Mouse (Mus musculus) heart, embryonic 16.5 days (tissue): ENCODE measurements around the gene Gpr146. TPM values are rescaled to one million over a fixed set of nuclear protein-coding genes. Genes with fewer than 3 reads are reported as not detected.

ENCODE experiments used
- ATAC-seq: fragments of 200-750 bp; cut with Nextera tagmentation; replicated peaks from 2 replicates; pipeline ENCODE4 v1.8.0; 2017; ENCODE audit warnings: moderate number of reproducible peaks; ENCODE audit not compliant: insufficient read depth, low FRiP score; ENCODE audit errors: extremely low read depth
- H3K27ac ChIP-seq: fragments of 300-500 bp; sonication (generic); 2 replicates; pipeline ENCODE4 v1.5.1; 2014; ENCODE audit warnings: mild to moderate bottlenecking, low read length, control low read depth, moderate library complexity
- H3K27me3 ChIP-seq: fragments of 300-500 bp; sonication (generic); 2 replicates; pipeline ENCODE4 v1.6.1; 2014; ENCODE audit warnings: low read length, mixed read lengths; ENCODE audit not compliant: control insufficient read depth, insufficient read depth
- H3K36me3 ChIP-seq: fragments of 300-500 bp; sonication (generic); 2 replicates; pipeline ENCODE4 v1.6.1; 2014; ENCODE audit not compliant: control insufficient read depth, insufficient read depth
- H3K4me1 ChIP-seq: fragments of 300-500 bp; sonication (generic); 2 replicates; pipeline ENCODE4 v1.6.1; 2014; ENCODE audit warnings: low read length, mixed read lengths; ENCODE audit not compliant: control insufficient read depth, insufficient read depth
- H3K4me2 ChIP-seq: fragments of 300-500 bp; sonication (generic); 2 replicates; pipeline ENCODE4 v1.6.1; 2014; ENCODE audit warnings: low read depth, mild to moderate bottlenecking, control low read depth, low read length
- H3K4me3 ChIP-seq: fragments of 300-500 bp; sonication (generic); 2 replicates; pipeline ENCODE4 v1.5.1; 2014; ENCODE audit warnings: mild to moderate bottlenecking, control low read depth, low read length
- H3K9ac ChIP-seq: fragments of 300-500 bp; sonication (generic); 2 replicates; pipeline ENCODE4 v1.6.1; 2014; ENCODE audit warnings: low read length, control low read depth
- H3K9me3 ChIP-seq: fragments of 300-500 bp; sonication (generic); replicated peaks from 2 replicates; pipeline ENCODE4 v1.6.1; 2016; ENCODE audit warnings: low read length; ENCODE audit not compliant: control insufficient read depth
- WGBS: fragments of 180-500 bp; shearing (Covaris S2); extraction: QIAGEN DNeasy Blood & Tissue Kit; methylation state at CpG from one replicate; pipeline ENCODE4 v1.1.7; 2014; 5-methylcytosine and 5-hydroxymethylcytosine counted together
- polyA plus RNA-seq: library from polyadenylated mRNA; unstranded; fragments of >200 nt; fragmentation: Nextera tagmentation; extraction: Ambion mirVana; gene quantifications from 2 replicates; pipeline ENCODE4 v1.2.1, GENCODE M21; 2015

The Gpr146 gene
- polyA plus RNA-seq, 1 experiment from 2014 or later = 17.1 TPM

DNA sequence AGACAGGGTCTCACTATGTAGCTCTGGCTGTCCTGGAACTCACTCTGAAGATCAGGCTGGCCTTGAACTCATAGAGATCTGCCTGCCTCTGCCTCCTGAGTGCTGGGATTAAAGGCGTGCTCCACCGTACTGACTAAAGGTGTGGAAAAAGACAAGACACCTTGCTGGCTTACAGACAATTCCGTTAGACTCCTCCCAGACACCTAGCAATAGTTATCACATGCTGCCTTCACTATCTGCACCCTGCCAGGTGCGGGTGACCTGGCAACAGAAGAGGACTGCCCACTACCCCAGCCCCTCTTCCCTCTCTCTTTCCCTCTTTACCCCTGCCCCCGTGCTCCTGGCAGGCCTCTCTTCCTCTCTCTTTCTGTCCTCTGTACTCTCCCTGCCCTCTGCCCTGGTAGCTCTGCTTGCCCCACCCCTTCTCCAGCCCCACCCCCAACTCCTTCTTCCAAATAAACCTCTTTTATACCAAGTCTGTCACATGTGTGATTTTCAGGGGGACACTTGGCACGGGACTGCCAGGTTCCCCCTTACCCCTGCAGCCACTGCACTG lies 3.5 kb upstream of the Gpr146 start:
- H3K27ac ChIP-seq = no peak overlapping the region
- no peak overlapping the region for H3K4me2 ChIP-seq
- peaks cover 43% of the 10 kb centered on the region for H3K4me1 ChIP-seq
- no peaks in the 10 kb centered on the region for H3K27me3 ChIP-seq
- H3K9ac ChIP-seq = no peak overlapping the region
- H3K4me3 ChIP-seq = no peak overlapping the region
- no peak for ATAC-seq
- H3K9me3 ChIP-seq = no peaks in the 10 kb centered on the region
- H3K36me3 ChIP-seq = no peaks in the 10 kb centered on the region
- 75% methylated on average over 6 of the region's 6 CpGs for WGBS

DNA sequence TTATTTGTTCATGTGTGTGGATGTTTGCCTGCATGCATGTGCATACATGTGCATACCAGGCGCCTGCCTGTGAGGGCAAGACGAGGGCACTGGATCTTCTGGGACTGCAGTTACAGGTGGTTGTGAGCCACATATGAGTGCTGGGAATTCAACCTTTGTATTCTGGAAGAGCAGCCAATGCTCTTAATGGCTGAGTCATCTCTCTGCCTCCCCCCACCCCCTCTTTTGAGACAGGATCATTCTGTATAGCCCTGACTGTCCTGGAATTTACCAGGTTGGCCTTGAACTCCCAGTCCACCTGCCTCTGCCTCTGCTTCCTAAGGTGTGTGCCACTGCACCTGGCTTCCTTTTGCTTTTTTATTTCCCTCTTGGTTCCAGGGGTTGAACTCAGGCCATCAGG lies 2.7 kb upstream of the Gpr146 start:
- no peaks in the 10 kb centered on the region for H3K9me3 ChIP-seq
- ATAC-seq = no peak
- H3K9ac ChIP-seq = no peak overlapping the region
- H3K4me1 ChIP-seq = peaks cover 52% of the 10 kb centered on the region
- no peak overlapping the region for H3K4me2 ChIP-seq
- H3K27me3 ChIP-seq = no peaks in the 10 kb centered on the region
- 91% methylated on average over 2 of the region's 2 CpGs for WGBS
- H3K4me3 ChIP-seq = no peak overlapping the region
- no peak overlapping the region for H3K27ac ChIP-seq
- H3K36me3 ChIP-seq = no peaks in the 10 kb centered on the region

- Histone ChIP-seq H3K4me3 (no peak overlapping the region), H3K36me3 (no peaks in the 10 kb centered on the region), H3K27me3 (no peaks in the 10 kb centered on the region), H3K9me3 (no peaks in the 10 kb centered on the region), H3K4me2 (peak overlapping the region; percentile 70), H3K4me1 (peaks cover 54% of the 10 kb centered on the region), H3K9ac (peak overlapping the region; percentile 37), H3K27ac (peak overlapping the region; percentile 96)
- ATAC-seq = no peak
- WGBS = 57% methylated on average over 7 of the region's 7 CpGs
Observed at GRCm38 (mm10) chr5:139378271-139378556, 717 bp downstream of the Gpr146 start.

DNA sequence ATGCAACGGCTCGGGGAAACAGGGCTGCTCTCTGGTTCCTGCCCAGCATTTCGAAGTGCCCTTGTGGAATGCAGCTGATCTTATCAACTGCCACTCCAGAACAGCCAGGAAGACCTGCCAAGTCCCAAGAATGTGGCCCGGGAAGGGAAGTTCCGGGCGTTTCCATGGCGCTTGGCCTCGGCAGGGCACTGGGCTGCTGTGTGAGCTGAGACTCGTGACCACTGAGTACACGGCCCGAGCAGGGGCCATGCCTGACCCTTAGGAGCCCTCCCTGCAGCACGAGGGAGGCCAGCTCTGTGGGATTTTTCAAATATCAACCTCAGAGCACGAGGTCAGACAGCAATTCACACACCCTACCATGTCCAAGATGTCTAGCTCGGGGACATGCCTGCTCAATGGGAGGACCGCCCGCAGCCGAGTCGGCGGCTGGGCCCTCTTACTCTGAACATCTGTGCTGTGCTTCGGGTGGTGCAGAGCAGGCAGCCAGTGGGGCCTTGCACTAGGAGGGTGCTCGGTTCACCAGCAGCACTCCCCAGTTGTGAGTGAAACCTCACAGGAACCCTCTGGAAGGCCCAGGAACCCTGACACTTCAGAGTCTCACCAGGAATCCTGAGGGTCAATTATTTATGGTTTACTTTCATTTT lies 1.6 kb downstream of the Gpr146 start:
- ATAC-seq = peak; percentile 46
- 9% methylated on average over 21 of the region's 21 CpGs for WGBS

GRCm38 (mm10) chr5:139379771-139380384 lies 2.4 kb downstream of the Gpr146 start:
- Histone ChIP-seq H3K9me3 (no peaks in the 10 kb centered on the region), H3K27me3 (no peaks in the 10 kb centered on the region), H3K9ac (peak overlapping the region; percentile 59), H3K4me3 (peak overlapping the region; percentile 71), H3K36me3 (no peaks in the 10 kb centered on the region), H3K4me1 (peaks cover 70% of the 10 kb centered on the region), H3K27ac (peak overlapping the region; percentile 96), H3K4me2 (peak overlapping the region; percentile 70)
- 15% methylated on average over 8 of the region's 8 CpGs for WGBS
- no peak for ATAC-seq

More for the DNA sequence above, 1.6 kb downstream of the Gpr146 start:
- Histone ChIP-seq H3K9ac (peak overlapping the region; percentile 59), H3K27me3 (no peaks in the 10 kb centered on the region), H3K4me1 (peaks cover 63% of the 10 kb centered on the region), H3K4me2 (peak overlapping the region; percentile 70), H3K4me3 (peak overlapping the region; percentile 71), H3K9me3 (no peaks in the 10 kb centered on the region), H3K27ac (peak overlapping the region; percentile 96), H3K36me3 (no peaks in the 10 kb centered on the region)

DNA sequence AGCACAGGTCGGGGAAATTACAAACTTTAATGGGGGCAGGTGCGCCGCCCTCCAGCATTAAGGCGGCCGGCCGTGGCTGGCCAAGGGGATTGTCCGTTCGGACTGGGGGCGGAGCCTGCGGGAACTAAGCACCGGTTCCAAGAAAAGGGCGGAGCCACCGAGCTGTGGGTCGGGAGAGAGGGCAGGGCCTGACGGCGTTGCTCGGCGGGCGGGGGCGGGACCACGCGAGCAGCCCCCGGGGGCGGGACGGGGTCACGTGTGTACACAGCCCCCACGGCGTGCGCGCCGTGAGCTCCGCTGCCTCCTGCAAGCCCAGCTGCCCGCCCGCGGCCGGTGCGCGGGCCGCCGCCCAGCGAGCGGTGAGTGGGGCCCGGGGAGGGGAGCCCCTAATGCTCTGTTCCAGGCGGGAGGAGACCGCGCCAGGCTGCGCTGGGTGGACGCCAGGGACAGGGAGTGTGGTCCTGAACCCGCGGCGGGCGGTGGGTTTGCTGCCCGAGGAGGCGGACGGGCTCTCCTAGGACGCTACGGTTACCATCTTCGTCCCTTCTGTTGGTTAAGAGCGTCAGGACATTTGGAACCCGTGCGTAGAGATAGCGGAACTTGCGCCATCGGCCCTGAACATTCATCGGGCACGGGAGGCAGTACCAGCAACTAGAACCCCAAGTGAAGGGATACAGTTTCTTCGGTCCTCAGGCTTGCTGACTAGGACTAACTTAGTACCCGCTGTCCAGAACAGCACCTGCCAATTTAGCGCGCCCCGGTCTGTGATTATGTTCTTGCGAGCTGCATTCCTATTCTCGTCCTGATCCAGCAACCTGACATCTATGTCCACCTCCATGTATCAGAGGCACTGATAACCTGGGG lies 3.1 kb downstream of the Gpr146 start:
- 1% methylated on average over 72 of the region's 73 CpGs for WGBS

GRCm38 (mm10) chr5:139381586-139382513 lies 4.4 kb downstream of the Gpr146 start:
- H3K4me2 ChIP-seq = peak overlapping the region; percentile 70
- peak overlapping the region; percentile 97 for H3K27ac ChIP-seq
- 53% methylated on average over 18 of the region's 18 CpGs for WGBS
- H3K9ac ChIP-seq = peak overlapping the region; percentile 82
- ATAC-seq = no peak
- H3K9me3 ChIP-seq = no peaks in the 10 kb centered on the region
- H3K36me3 ChIP-seq = no peaks in the 10 kb centered on the region
- no peaks in the 10 kb centered on the region for H3K27me3 ChIP-seq
- H3K4me1 ChIP-seq = peaks cover 76% of the 10 kb centered on the region
- peak overlapping the region; percentile 71 for H3K4me3 ChIP-seq

More for the DNA sequence above, 3.1 kb downstream of the Gpr146 start:
- no peaks in the 10 kb centered on the region for H3K27me3 ChIP-seq
- no peaks in the 10 kb centered on the region for H3K9me3 ChIP-seq
- no peaks in the 10 kb centered on the region for H3K36me3 ChIP-seq
- H3K4me3 ChIP-seq = peak overlapping the region; percentile 71
- peak overlapping the region; percentile 70 for H3K4me2 ChIP-seq
- H3K9ac ChIP-seq = peak overlapping the region; percentile 82
- peak overlapping the region; percentile 96 for H3K27ac ChIP-seq
- peaks cover 75% of the 10 kb centered on the region for H3K4me1 ChIP-seq
- ATAC-seq = peak; percentile 76

DNA sequence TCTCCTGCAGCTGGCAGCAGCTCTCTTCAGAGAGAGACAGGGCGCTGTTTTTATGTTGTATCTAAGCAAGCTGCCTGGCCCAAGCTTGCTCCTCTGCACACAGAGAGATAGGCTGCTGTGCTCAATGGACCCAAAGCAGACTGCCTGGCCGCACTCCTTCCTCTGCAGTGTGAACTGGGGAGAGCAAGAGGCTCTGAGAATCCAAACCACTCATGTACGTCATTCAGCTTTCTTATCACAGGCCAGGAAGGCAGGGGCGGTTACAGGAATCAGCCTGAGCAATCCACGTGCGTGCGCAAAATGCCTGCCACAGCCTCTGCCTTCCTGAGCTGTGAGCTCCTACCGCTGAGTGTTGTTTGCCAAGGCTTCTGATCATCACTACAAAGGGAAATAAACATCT lies 5.3 kb downstream of the Gpr146 start:
- WGBS = 15% methylated on average over 8 of the region's 8 CpGs
- Histone ChIP-seq H3K4me1 (peaks cover 71% of the 10 kb centered on the region), H3K36me3 (no peaks in the 10 kb centered on the region), H3K27ac (peak overlapping the region; percentile 97), H3K27me3 (no peaks in the 10 kb centered on the region), H3K4me3 (peak overlapping the region; percentile 71), H3K9me3 (no peaks in the 10 kb centered on the region), H3K9ac (peak overlapping the region; percentile 82), H3K4me2 (peak overlapping the region; percentile 70)
- ATAC-seq = peak; percentile 51
